Mouse (Mus musculus) small intestine, adult 2 months (tissue): ENCODE measurements around the gene Lbh.

ENCODE experiments used
- CTCF ChIP-seq: fragments of 200-500 bp; IDR thresholded peaks from 2 replicates; pipeline ENCODE4 v1.5.1; 2012; ENCODE audit warnings: low read depth, mild to moderate bottlenecking, control low read depth, inconsistent platforms, low read length, moderate library complexity, mixed read lengths; ENCODE audit not compliant: insufficient replicate concordance, insufficient read length; ENCODE audit errors: extremely low read depth
- POLR2A ChIP-seq: fragments of 200-500 bp; IDR thresholded peaks from 2 replicates; pipeline ENCODE4 v1.6.1; 2012; ENCODE audit warnings: low read depth, mild to moderate bottlenecking, control low read depth, inconsistent platforms, low read length, moderate library complexity

DNA sequence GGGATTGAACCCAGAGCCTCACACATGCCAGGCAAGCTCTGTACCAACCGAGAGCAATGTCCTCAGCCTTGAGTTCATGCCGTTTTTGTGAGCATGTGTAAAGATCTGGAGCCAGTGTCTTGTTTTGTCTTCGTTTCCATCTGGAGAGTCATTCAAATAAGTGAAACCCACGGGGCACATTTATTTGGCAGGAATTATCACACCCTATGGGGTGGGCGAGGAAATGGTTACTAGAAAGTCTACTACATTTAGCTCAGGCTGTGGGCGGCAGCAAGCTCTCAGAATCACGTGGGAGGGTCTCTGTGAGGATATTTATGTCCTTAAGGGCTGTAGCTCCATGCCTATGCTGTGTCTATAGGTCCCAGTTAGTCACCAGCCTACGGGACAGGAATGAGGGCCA, 6.2 kb downstream of the Lbh start:
- TF ChIP-seq CTCF (no peak), POLR2A (no peak)
